Mouse (Mus musculus): ENCODE measurements around the gene Tlr7.
"Not testable (repeated sequence)": the region's sequence is repeated elsewhere in the genome, so short reads cannot be mapped to it uniquely, and the experiment has no call there.

Gene Tlr7
- long read RNA-seq, experiment 1: 0 reads
- long read RNA-seq, experiment 2: 0 reads

DNA sequence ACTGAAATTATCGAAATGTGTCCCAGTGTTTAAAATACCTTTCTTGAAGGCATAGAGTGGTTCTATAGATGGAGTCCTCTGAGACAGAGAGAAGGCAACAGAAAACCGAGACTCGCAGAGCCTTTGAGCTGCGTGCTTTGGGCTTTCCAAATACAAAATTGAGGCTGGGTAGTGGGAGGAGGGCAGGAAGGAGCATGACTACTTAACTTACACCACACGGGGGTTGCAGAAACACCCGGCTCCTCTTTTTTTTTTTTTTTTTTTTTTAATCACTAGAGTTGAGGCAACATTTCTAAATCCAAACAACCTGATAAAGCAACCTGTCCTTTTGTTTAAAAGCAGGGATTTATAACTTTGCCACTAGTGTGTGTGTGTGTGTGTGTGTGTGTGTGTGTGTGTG, at the start of gene Tlr7:
Tlr7 (minus strand) TSS at position 160 of the 400 bp plus-strand sequence.
- intact Hi-C loops (cut with DNase I): no loop called here

- intact Hi-C loops (cut with DNase I): no loop called here
These were observed 49.7 kb upstream of the Tlr7 start for GRCm38 (mm10) chrX:167380073-167380472.

- intact Hi-C loops (cut with DNase I): not testable (repeated sequence)
These were observed 30.9 kb upstream of the Tlr7 start for GRCm38 (mm10) chrX:167361231-167361630.

DNA sequence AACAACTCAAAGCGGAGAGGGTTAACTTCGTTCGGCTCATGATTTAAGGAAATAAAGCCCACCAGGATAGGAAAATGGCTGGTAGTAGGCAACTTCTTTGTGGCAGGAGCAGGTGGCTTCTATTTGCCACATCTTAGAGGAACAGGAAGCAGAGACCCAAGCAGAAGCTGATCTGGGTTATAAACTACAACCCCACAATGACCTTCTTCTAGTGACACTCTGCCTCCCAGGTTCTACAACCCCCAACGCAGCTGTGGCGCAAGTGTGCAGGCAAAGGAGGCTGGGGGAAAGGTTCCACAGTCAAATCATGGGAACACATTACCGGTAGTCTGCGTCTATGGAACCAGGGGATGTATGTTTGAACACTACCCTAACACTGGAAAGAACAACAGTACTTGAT, 29.3 kb upstream of the Tlr7 start:
- intact Hi-C loops (cut with DNase I): loop anchor here (5.0 kb wide), 1 partner anchor 72 kb away; no protein-coding TSS in a partner anchor

- intact Hi-C loops (cut with DNase I): loop anchor here (5.0 kb wide), 1 partner anchor 70 kb away; no protein-coding TSS in a partner anchor
These were observed 27.1 kb upstream of the Tlr7 start for GRCm38 (mm10) chrX:167357415-167357814.

GRCm38 (mm10) chrX:167355965-167356364, 25.6 kb upstream of the Tlr7 start:
- intact Hi-C loops (cut with DNase I): loop anchor here (5.0 kb wide), 1 partner anchor 69 kb away; no protein-coding TSS in a partner anchor

- intact Hi-C loops (cut with DNase I): no loop called here
These were observed 23.3 kb upstream of the Tlr7 start for GRCm38 (mm10) chrX:167353617-167354016.

DNA sequence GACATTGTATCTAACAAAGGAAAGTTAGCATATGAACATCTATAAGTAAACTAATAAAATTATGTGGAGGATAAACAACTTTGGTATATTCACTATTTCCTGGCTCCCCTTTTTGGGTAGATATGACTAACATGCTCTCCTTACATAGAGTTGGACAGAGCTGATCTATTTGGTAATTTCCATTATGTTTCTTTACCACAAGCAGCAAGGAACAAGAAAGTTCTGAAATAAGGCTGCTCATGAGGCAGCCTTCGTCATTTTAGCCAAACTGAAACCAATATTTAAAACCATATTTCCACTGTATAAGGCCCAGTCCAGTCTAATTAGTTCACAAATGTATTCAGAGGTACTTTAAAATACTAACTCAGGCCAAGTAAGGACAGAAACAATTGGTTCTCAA, 16.1 kb upstream of the Tlr7 start:
- intact Hi-C loops (cut with DNase I): no loop called here

- intact Hi-C loops (cut with DNase I): no loop called here
These were observed 14.0 kb upstream of the Tlr7 start for GRCm38 (mm10) chrX:167344356-167344755.

DNA sequence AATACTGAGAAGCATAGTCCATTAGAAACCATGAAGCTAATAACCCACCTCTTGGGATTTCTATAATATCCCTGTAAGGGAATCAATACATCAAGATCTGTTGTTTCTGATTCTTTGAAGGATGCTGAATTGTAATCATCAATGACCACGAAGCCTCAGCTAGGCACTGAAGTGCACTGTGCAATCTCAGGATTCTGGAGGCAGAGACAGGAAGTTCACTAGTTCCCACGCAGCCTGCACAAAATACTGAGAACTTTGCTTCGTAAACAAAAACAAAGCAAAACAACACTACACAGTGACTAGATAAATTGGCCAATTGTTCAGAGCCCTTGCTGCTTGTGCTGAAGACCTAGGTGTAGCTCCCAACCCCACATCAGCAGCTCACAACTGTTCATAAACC, 11.5 kb upstream of the Tlr7 start:
- intact Hi-C loops (cut with DNase I): no loop called here

- intact Hi-C loops (cut with DNase I): no loop called here
These were observed 9.8 kb upstream of the Tlr7 start for GRCm38 (mm10) chrX:167340190-167340589.

DNA sequence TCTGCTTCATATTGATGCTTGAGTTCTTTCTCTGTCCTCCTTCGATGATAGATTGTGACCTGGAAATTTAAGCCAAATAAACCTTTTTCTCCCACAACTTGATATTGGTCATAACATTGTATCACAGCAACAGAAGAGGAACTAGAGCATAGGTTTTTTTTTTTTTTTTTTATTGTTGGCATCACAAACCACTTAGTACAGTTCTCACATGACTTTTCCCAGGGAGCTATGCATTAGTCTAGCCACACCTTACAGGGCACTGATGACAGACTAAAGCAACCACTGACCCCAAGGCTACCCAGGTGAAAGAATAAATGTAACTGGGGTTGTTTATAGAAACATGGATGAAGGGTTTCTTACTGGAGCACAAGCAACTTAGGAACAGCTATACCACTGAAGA, 7.6 kb upstream of the Tlr7 start:
- intact Hi-C loops (cut with DNase I): no loop called here

DNA sequence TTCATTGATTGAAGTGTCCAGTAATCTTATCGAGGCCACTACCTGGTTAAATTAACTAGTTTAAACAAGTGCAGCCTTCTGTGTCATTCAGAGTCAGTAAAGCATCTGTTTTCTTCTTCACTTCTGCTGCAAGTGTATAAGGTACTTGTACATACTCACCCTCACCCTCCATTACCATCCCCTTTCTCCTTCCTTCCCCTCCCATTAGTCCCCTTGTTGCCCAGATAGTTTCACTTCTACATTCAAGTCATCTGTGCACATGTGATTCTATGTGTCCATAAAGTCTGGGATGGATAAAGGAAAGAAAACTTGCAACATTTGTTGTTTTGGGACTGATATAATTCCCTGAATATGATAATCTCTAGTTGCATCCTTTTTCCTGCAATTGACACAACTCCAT, 4.2 kb upstream of the Tlr7 start:
- intact Hi-C loops (cut with DNase I): no loop called here

DNA sequence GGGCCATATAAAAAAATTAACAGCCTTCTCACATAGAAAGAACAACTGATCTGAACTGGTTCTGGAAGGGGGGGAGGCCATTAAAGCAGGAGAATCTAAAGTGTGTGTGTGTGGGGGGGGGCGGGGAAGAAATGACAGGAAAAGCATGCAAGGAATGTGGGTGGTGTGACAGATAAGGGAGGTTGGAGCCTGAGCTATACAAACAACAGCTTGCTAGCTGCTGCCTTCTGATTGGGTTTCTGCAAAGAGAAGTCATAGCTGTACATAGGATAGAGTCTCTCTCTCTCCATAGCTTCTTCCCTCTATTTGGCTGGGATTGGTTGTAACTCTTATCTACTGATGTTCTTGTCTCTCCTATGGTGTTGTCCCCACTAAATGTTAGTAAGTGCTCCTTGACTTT, 2.2 kb upstream of the Tlr7 start:
- intact Hi-C loops (cut with DNase I): no loop called here

- intact Hi-C loops (cut with DNase I): no loop called here
These were observed 635 bp upstream of the Tlr7 start for GRCm38 (mm10) chrX:167330993-167331392.

DNA sequence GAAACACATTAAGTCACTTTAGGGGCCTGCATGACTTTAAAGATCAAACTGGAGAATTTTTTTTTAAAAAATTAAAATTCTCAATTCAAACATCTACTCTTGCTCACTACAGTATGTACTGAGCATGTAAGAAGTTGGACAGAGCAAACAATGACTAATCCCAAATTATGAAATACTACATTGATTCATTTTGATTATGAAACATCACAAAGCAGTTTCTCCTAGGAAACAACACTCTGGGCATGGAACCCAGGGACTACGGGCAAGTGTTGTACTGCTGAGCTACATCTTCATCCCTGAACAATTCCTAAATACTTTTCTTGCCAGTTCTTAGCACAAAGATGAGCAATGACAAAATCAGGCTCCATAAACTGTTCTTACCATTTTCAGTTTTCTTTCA, 738 bp downstream of the Tlr7 start:
- intact Hi-C loops (cut with DNase I): no loop called here

DNA sequence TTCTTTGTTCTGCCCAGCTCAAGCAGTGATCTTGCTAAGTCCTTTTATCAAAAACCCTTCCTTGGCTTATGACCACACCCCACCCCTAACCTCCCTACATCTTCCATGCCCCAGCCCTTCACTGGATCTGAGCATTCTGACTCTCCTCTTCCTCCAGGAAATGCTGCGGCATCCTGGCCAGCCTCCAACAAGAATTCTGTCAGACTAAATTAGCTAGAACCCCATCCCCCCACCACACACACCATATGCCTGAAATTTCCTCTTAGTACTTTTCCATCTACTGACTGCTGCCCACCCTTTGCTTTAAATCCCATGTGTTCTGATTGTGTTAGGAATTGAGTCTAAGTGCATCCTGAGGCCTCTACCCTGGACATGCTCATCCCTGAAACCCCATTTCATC, 1.3 kb downstream of the Tlr7 start:
- intact Hi-C loops (cut with DNase I): no loop called here

DNA sequence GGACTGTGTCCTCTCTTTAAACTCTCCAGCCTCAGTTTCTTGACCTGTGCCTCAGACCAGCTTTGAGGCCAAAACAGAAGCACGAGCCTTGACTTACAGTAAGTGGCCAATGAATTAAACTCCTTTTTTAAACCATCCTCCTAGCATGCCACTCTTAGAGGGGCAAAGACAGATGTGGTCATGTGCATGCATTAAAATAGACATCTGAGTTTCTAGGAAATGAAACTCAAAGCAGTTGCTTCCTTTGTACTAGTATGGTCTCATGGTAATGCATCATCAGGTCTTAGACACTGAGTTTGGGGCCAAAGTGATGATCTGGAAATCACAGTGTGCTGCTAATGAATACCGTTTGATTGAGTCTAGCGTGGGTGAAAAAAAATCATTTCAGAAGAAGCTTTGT, 1.8 kb downstream of the Tlr7 start:
- intact Hi-C loops (cut with DNase I): no loop called here

GRCm38 (mm10) chrX:167323742-167324141, 6.6 kb downstream of the Tlr7 start:
- intact Hi-C loops (cut with DNase I): no loop called here

GRCm38 (mm10) chrX:167321233-167321806, 9.0 kb downstream of the Tlr7 start:
- intact Hi-C loops (cut with DNase I): no loop called here

GRCm38 (mm10) chrX:167318819-167319396, 11.4 kb downstream of the Tlr7 start:
- intact Hi-C loops (cut with DNase I): no loop called here

DNA sequence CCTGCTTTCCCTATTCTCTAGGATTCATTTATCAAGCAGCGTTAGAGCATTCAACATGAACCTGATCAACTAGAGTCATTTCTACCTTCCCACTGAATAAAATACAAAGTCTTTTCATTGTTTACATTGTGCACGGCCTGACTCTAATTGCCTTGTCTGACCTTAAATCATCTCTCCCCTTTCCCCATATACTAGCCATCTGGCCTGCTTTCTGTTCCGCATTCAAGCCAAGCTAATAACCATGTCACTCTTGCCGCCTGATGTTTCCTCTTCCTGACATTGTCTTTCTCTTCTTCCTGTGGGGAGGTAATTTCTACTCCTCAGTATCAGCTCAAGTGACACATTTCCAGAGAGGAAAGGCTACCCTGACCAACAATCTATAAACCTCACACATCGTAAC, 14.6 kb downstream of the Tlr7 start:
- intact Hi-C loops (cut with DNase I): no loop called here

DNA sequence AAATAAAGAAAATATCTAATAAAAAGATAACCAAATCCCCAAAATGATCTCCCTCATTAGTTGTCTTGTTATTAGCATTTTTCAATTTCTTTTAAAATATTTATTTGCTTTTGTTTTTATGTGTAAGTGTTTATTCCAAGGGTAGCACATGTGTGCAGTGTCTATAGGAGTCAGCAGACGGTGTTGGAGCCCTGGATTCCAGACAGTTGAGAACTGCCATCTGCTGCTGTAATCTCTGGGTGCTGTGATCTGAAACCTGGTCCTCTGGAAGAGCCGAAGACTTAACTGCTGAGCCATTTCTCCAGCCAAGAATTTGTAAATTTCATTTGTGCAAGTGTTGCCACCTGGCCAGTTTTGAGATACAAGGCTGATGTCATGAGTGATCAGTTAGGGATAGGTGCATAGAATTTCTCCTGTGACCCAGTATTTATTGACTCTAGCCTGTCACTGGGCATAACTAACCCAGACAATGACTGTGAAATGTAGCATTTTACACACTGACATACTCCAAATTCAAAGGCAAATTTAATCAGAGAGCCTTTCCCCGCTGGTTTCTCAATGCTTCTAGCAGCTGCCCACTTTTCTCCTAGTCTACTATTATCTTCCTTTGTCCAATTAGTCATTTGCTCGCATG, 15.1 kb downstream of the Tlr7 start:
- intact Hi-C loops (cut with DNase I): no loop called here
